Mouse (Mus musculus) embryonic facial prominence, embryonic 15.5 days (tissue): ENCODE measurements around the gene Krt12. TPM values are rescaled to one million over a fixed set of nuclear protein-coding genes. Genes with fewer than 3 reads are reported as not detected.

Experiments used
- ATAC-seq: fragments of 200-750 bp; cut with Nextera tagmentation; 2 replicates; pipeline ENCODE4 v1.8.0; 2017; ENCODE audit warnings: low read depth, moderate TSS enrichment; ENCODE audit not compliant: insufficient number of reproducible peaks, low FRiP score, low TSS enrichment
- H3K27ac ChIP-seq: fragments of 300-500 bp; sonication (generic); replicated peaks from 2 replicates; pipeline ENCODE4 v1.5.1; 2015; ENCODE audit warnings: mild to moderate bottlenecking, inconsistent platforms
- H3K27me3 ChIP-seq: fragments of 300-500 bp; sonication (generic); 2 replicates; pipeline ENCODE4 v1.6.1; 2015; ENCODE audit warnings: inconsistent platforms
- H3K36me3 ChIP-seq: fragments of 300-500 bp; sonication (generic); 2 replicates; pipeline ENCODE4 v1.6.1; 2015; ENCODE audit warnings: mild to moderate bottlenecking, inconsistent platforms
- H3K4me1 ChIP-seq: fragments of 300-500 bp; sonication (generic); 2 replicates; pipeline ENCODE4 v1.6.1; 2015; ENCODE audit warnings: inconsistent platforms
- H3K4me2 ChIP-seq: fragments of 300-500 bp; sonication (generic); replicated peaks from 2 replicates; pipeline ENCODE4 v1.6.1; 2015; ENCODE audit warnings: mild to moderate bottlenecking, inconsistent platforms
- H3K4me3 ChIP-seq: fragments of 300-500 bp; sonication (generic); replicated peaks from 2 replicates; pipeline ENCODE4 v1.5.1; 2015; ENCODE audit warnings: mild to moderate bottlenecking, inconsistent platforms
- H3K9ac ChIP-seq: fragments of 300-500 bp; sonication (generic); 2 replicates; pipeline ENCODE4 v1.6.1; 2015; ENCODE audit warnings: inconsistent platforms
- H3K9me3 ChIP-seq: fragments of 300-500 bp; sonication (generic); replicated peaks from 2 replicates; pipeline ENCODE4 v1.6.1; 2016; ENCODE audit warnings: inconsistent platforms
- WGBS: fragments of 180-500 bp; shearing (Covaris S2); methylation state at CpG from one replicate; pipeline ENCODE4 v1.1.7; 2015; 5-methylcytosine and 5-hydroxymethylcytosine counted together
- polyA plus RNA-seq: library from polyadenylated mRNA; unstranded; fragments of >200 nt; fragmentation: Nextera tagmentation; extraction: Ambion mirVana; gene quantifications from 2 replicates; pipeline ENCODE4 v1.2.1, GENCODE M21; 2015

The Krt12 gene
- polyA plus RNA-seq, 1 experiment from 2014 or later: 0.24 TPM

- Histone ChIP-seq H3K4me1 (no peaks in the 10 kb centered on the region), H3K4me2 (no peak within 1 kb of the TSS), H3K4me3 (no peak within 1 kb of the TSS), H3K9me3 (no peaks in the 10 kb centered on the region), H3K9ac (no peak within 1 kb of the TSS), H3K27me3 (no peaks in the 10 kb centered on the region), H3K36me3 (no peaks in the 10 kb centered on the region), H3K27ac (no peak within 1 kb of the TSS)
- WGBS: 77% methylated on average over 13 of the region's 13 CpGs
- ATAC-seq: no peak
These were observed 47.3 kb downstream of the Krt12 start, which contains the start of gene Krt28 for GRCm38 (mm10) chr11:99374803-99375202. Gene Krt28 (minus strand): TSS chr11:99374903.

DNA sequence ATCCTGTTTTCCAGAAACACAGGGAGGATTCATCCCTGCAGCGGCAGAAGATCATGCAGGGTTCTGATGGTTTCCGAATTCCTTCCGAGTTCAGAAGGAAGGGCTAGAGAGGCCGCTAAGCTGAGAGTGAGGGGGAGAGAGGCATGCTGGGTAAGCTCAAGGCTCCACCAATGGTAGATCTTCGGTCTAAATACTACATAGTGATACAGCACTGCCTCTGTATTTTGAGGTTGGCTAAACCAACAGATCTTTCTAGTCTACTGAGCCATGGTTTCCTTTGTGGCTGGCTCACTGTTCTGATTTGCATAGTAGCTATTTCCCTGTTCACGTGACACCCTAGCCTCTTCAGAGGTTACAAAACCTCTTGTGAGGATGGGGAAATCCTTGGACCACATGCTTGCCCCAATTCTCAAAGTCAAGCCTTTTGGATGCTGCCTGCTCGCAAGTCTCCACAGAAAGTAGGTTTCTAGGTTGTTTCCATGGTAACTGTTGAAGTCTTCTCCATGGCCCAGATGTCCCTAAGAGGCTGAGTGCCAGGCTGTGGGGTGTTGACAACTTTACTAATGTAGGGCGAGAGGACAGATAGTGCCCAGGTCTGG is 52.1 kb downstream of the Krt12 start:
- Histone ChIP-seq H3K4me2 (no peak overlapping the region), H3K27ac (no peak overlapping the region), H3K9me3 (no peaks in the 10 kb centered on the region), H3K9ac (no peak overlapping the region), H3K36me3 (no peaks in the 10 kb centered on the region), H3K27me3 (no peaks in the 10 kb centered on the region), H3K4me1 (no peaks in the 10 kb centered on the region), H3K4me3 (no peak overlapping the region)
- 83% methylated on average over 8 of the region's 8 CpGs for WGBS
- ATAC-seq: no peak

- no peak overlapping the region for H3K4me2 ChIP-seq
- no peaks in the 10 kb centered on the region for H3K4me1 ChIP-seq
These were observed 52.8 kb downstream of the Krt12 start for GRCm38 (mm10) chr11:99369229-99369628.

GRCm38 (mm10) chr11:99366791-99367190 is 55.3 kb downstream of the Krt12 start:
- H3K4me3 ChIP-seq: no peak overlapping the region
- no peak for ATAC-seq
- WGBS: 36% methylated on average over 10 of the region's 10 CpGs
- no peak overlapping the region for H3K9ac ChIP-seq
- H3K9me3 ChIP-seq: no peaks in the 10 kb centered on the region
- H3K4me2 ChIP-seq: no peak overlapping the region
- no peaks in the 10 kb centered on the region for H3K36me3 ChIP-seq
- no peak overlapping the region for H3K27ac ChIP-seq
- no peaks in the 10 kb centered on the region for H3K4me1 ChIP-seq
- H3K27me3 ChIP-seq: no peaks in the 10 kb centered on the region

More at GRCm38 (mm10) chr11:99369229-99369628, 52.8 kb downstream of the Krt12 start:
- H3K9ac ChIP-seq: no peak overlapping the region
- H3K4me3 ChIP-seq: no peak overlapping the region
- no peak overlapping the region for H3K27ac ChIP-seq
- no peaks in the 10 kb centered on the region for H3K36me3 ChIP-seq
- no peaks in the 10 kb centered on the region for H3K9me3 ChIP-seq
- H3K27me3 ChIP-seq: no peaks in the 10 kb centered on the region
- ATAC-seq: no peak
- WGBS: 12% methylated on average over 3 of the region's 3 CpGs

Other genes starting within 250 kb of the Krt12 start
- gene Smarce1, start 191.2 kb downstream of the Krt12 start, polyA plus RNA-seq: 228 and 240 TPM in 2 replicates
- 0.71 and 0.79 TPM in 2 replicates for gene Krt222, start 178.2 kb downstream of the Krt12 start, polyA plus RNA-seq
- gene Krt24, start 137.0 kb downstream of the Krt12 start, polyA plus RNA-seq: 2.9 and 4.7 TPM in 2 replicates
- 26.1 and 71.3 TPM in 2 replicates for gene Krt25, start 99.3 kb downstream of the Krt12 start, polyA plus RNA-seq
- 1.6 and 1.7 TPM in 2 replicates for gene Krt26, start 84.3 kb downstream of the Krt12 start, polyA plus RNA-seq
- 44.9 and 72.2 TPM in 2 replicates for gene Krt27, start 71.2 kb downstream of the Krt12 start, polyA plus RNA-seq
- gene Krt28, start 47.4 kb downstream of the Krt12 start, polyA plus RNA-seq: 19.5 and 36.8 TPM in 2 replicates
- 506 and 568 TPM in 2 replicates for gene Krt10, start 32.9 kb downstream of the Krt12 start, polyA plus RNA-seq
- gene Krt20, start 15.9 kb upstream of the Krt12 start, polyA plus RNA-seq: 0.55 and 0.58 TPM in 2 replicates
- gene Krt23, start 70.9 kb upstream of the Krt12 start, polyA plus RNA-seq: 37.0 and 46.2 TPM in 2 replicates
- gene Krt39, start 99.1 kb upstream of the Krt12 start, polyA plus RNA-seq: 0.16 and 0.35 TPM in 2 replicates
- 0.81 and 1.5 TPM in 2 replicates for gene Krt40, start 120.9 kb upstream of the Krt12 start, polyA plus RNA-seq
- gene Krtap3-3, start 128.6 kb upstream of the Krt12 start, polyA plus RNA-seq: 9.5 and 12.3 TPM in 2 replicates
- 2.8 and 2.9 TPM in 2 replicates for gene Krtap3-2, start 134.6 kb upstream of the Krt12 start, polyA plus RNA-seq
- gene Gm11939, start 137.2 kb upstream of the Krt12 start, polyA plus RNA-seq: 1.2 TPM in 1 of 2 replicates, not detected in the other
- gene Krtap3-1, start 144.4 kb upstream of the Krt12 start, polyA plus RNA-seq: 5.7 and 13.1 TPM in 2 replicates
- gene Krtap1-5, start 158.8 kb upstream of the Krt12 start, polyA plus RNA-seq: 3.7 and 5.9 TPM in 2 replicates
- 2.0 and 2.2 TPM in 2 replicates for gene Krtap1-4, start 161.4 kb upstream of the Krt12 start, polyA plus RNA-seq
- gene Krtap1-3, start 169.1 kb upstream of the Krt12 start, polyA plus RNA-seq: 1.5 and 2.0 TPM in 2 replicates
- 2.8 and 5.7 TPM in 2 replicates for gene Krtap9-3, start 175.8 kb upstream of the Krt12 start, polyA plus RNA-seq
- gene Gm11938, start 181.0 kb upstream of the Krt12 start, polyA plus RNA-seq: 4.5 and 7.3 TPM in 2 replicates
- 4.7 and 7.0 TPM in 2 replicates for gene Gm11937, start 187.9 kb upstream of the Krt12 start, polyA plus RNA-seq
- 2.0 and 4.2 TPM in 2 replicates for gene Krtap2-4, start 192.6 kb upstream of the Krt12 start, polyA plus RNA-seq
- gene Gm11562, start 198.2 kb upstream of the Krt12 start, polyA plus RNA-seq: 3.9 and 5.1 TPM in 2 replicates
- gene Krtap4-1, start 206.0 kb upstream of the Krt12 start, polyA plus RNA-seq: 1.7 and 2.2 TPM in 2 replicates
- 1.6 and 3.2 TPM in 2 replicates for gene Krtap4-2, start 212.8 kb upstream of the Krt12 start, polyA plus RNA-seq
- gene Krtap4-7, start 221.8 kb upstream of the Krt12 start, polyA plus RNA-seq: 2.0 and 2.3 TPM in 2 replicates
- gene Gm11555, start 228.0 kb upstream of the Krt12 start, polyA plus RNA-seq: 1.2 and 1.8 TPM in 2 replicates
- 0.77 and 1.0 TPM in 2 replicates for gene Gm11563, start 236.7 kb upstream of the Krt12 start, polyA plus RNA-seq
- 1.1 and 1.3 TPM in 2 replicates for gene Krtap4-6, start 243.7 kb upstream of the Krt12 start, polyA plus RNA-seq